Mouse (Mus musculus): ENCODE measurements around the gene Pmm1.
"Not testable (repeated sequence)": the region's sequence is repeated elsewhere in the genome, so short reads cannot be mapped to it uniquely, and the experiment has no call there.

The Pmm1 gene

GRCm38 (mm10) chr15:81960171-81961077, at the start of gene Pmm1:
Gene Pmm1, minus strand, starts transcription at chr15:81960930.
- peak; percentile 90 for ATAC-seq (ENCODE audit: insufficient number of reproducible peaks, low FRiP score, low TSS enrichment)

- ATAC-seq (ENCODE audit: insufficient number of reproducible peaks, low FRiP score, low TSS enrichment) = no peak
Observed at GRCm38 (mm10) chr15:82004257-82004656, 43.5 kb upstream of the Pmm1 start.

GRCm38 (mm10) chr15:81993992-81994391, 33.3 kb upstream of the Pmm1 start:
- no peak for ATAC-seq (ENCODE audit: insufficient number of reproducible peaks, low FRiP score, low TSS enrichment)

- no peak for ATAC-seq (ENCODE audit: insufficient number of reproducible peaks, low FRiP score, low TSS enrichment)
Observed at GRCm38 (mm10) chr15:81990549-81990948, 29.8 kb upstream of the Pmm1 start.

- ATAC-seq (ENCODE audit: insufficient number of reproducible peaks, low FRiP score, low TSS enrichment) = peak; percentile 72
Observed at GRCm38 (mm10) chr15:81989371-81990062, 28.8 kb upstream of the Pmm1 start.

GRCm38 (mm10) chr15:81987646-81988045, 26.9 kb upstream of the Pmm1 start, which contains the start of gene Xrcc6:
Gene Xrcc6, plus strand, starts transcription at chr15:81987835.
- ATAC-seq (ENCODE audit: insufficient number of reproducible peaks, low FRiP score, low TSS enrichment) = no peak

- no peak for ATAC-seq (ENCODE audit: insufficient number of reproducible peaks, low FRiP score, low TSS enrichment)
Observed at GRCm38 (mm10) chr15:81985267-81986161, 24.8 kb upstream of the Pmm1 start.

- no peak for ATAC-seq (ENCODE audit: insufficient number of reproducible peaks, low FRiP score, low TSS enrichment)
Observed at GRCm38 (mm10) chr15:81982173-81982572, 21.4 kb upstream of the Pmm1 start.

- ATAC-seq (ENCODE audit: insufficient number of reproducible peaks, low FRiP score, low TSS enrichment) = no peak
Observed at GRCm38 (mm10) chr15:81980321-81980720, 19.6 kb upstream of the Pmm1 start, which contains the start of gene 1700029P11Rik. Gene 1700029P11Rik, plus strand, starts transcription at chr15:81980540.

GRCm38 (mm10) chr15:81975156-81975555, 14.4 kb upstream of the Pmm1 start:
- ATAC-seq (ENCODE audit: insufficient number of reproducible peaks, low FRiP score, low TSS enrichment) = not testable (repeated sequence)

- ATAC-seq (ENCODE audit: insufficient number of reproducible peaks, low FRiP score, low TSS enrichment) = not testable (repeated sequence)
Observed at GRCm38 (mm10) chr15:81970498-81970897, 9.8 kb upstream of the Pmm1 start.

- not testable (repeated sequence) for ATAC-seq (ENCODE audit: insufficient number of reproducible peaks, low FRiP score, low TSS enrichment)
Observed at GRCm38 (mm10) chr15:81969635-81970034, 8.9 kb upstream of the Pmm1 start.

GRCm38 (mm10) chr15:81969173-81969572, 8.4 kb upstream of the Pmm1 start:
- ATAC-seq (ENCODE audit: insufficient number of reproducible peaks, low FRiP score, low TSS enrichment) = no peak

- ATAC-seq (ENCODE audit: insufficient number of reproducible peaks, low FRiP score, low TSS enrichment) = no peak
Observed at GRCm38 (mm10) chr15:81968447-81968846, 7.7 kb upstream of the Pmm1 start.

- no peak for ATAC-seq (ENCODE audit: insufficient number of reproducible peaks, low FRiP score, low TSS enrichment)
Observed at GRCm38 (mm10) chr15:81967821-81968220, 7.1 kb upstream of the Pmm1 start.

- no peak for ATAC-seq (ENCODE audit: insufficient number of reproducible peaks, low FRiP score, low TSS enrichment)
Observed at GRCm38 (mm10) chr15:81966062-81966829, 5.5 kb upstream of the Pmm1 start.

GRCm38 (mm10) chr15:81964980-81965545, 4.3 kb upstream of the Pmm1 start:
- ATAC-seq (ENCODE audit: insufficient number of reproducible peaks, low FRiP score, low TSS enrichment) = no peak

- ATAC-seq (ENCODE audit: insufficient number of reproducible peaks, low FRiP score, low TSS enrichment) = no peak
Observed at GRCm38 (mm10) chr15:81964262-81964661, 3.5 kb upstream of the Pmm1 start.

- ATAC-seq (ENCODE audit: insufficient number of reproducible peaks, low FRiP score, low TSS enrichment) = no peak
Observed at GRCm38 (mm10) chr15:81961078-81961451, 335 bp upstream of the Pmm1 start.
